In the genomic region with DNA sequence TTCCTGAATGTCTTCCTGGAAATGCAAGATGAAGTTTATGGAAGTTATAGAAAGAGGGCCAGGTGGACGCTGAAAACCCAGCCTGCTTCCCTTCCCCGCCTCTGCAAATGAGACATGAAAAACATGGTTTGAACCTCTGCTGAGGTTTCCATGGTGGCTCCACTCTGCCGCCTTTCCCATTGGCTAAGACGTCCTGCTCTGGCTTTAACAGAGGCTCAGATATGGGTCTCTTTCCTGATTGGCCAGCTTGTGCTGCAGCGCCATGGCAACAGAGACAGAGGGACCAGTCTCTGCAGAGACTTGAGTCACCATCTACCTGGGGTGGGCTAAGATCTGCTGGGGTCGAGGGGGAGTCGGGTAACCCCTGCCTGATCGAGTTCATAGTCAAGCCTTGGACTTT, we compare ENCODE assay signal across 11 mouse cellular contexts. TPM values are rescaled to one million over a fixed set of nuclear protein-coding genes. Genes with fewer than 3 reads are reported as not detected.
DNase-seq lines count a peak whose midpoint lies in the region.
"Had no signal": no experiment of that assay in that cellular context is flagged by ENCODE, and none has a peak within 500 bp of the region (broad histone marks: within the 10 kb centered on the region; RNA-seq: fewer than 3 reads in every experiment).

No protein-coding gene starts in this region.

- peak; percentile 32 for DNase-seq in embryo, embryonic 10.5 days (ENCODE audit: low spot score)
- DNase-seq in embryo, embryonic 9.5 days (ENCODE audit: extremely low spot score) = no peak
- peak; percentile 57 to 63 for DNase-seq in frontal cortex, postnatal 25 days (ENCODE audit: low spot score in 2 of 2)
- peak; percentile 80 to 82 for DNase-seq in left cerebral cortex, postnatal 36 days (ENCODE audit: low spot score in 2 of 2)
- peak; percentile 77 for DNase-seq in right cerebral cortex, adult 2 months (ENCODE audit: low spot score in 2 of 2)
- no peak for DNase-seq in thymus, postnatal 14 days
- no peak for DNase-seq in spleen, postnatal 36 days (ENCODE audit: low spot score in 2 of 2)
- DNase-seq in MN1 (ENCODE audit: low spot score) = no peak
- DNase-seq: cerebellum, adult 9-10 months; kidney, postnatal 4 days; lung, postnatal 4 days had no signal

- intact Hi-C loops in left cerebral cortex, postnatal 36 days (cut with DNase I) = no loop called here

RNA-seq across cellular contexts. Expression of a gene that starts 11.9 kb away (rescaled TPM):
- total RNA-seq in left cerebral cortex, postnatal 36 days (2021) = 1,000 to 10,000 TPM; 1,119 to 1,229 TPM

Comparison
In these comparisons a context has a peak if more than half of its experiments do, and no peak if none do; other contexts are left out.
1. DNase-seq: peak in embryo, embryonic 10.5 days (single experiment), frontal cortex, postnatal 25 days (2 of 2), left cerebral cortex, postnatal 36 days (2 of 2) and right cerebral cortex, adult 2 months (2 of 2); none in embryo, embryonic 9.5 days (single experiment), thymus, postnatal 14 days (single experiment), spleen, postnatal 36 days (0 of 2) and MN1 (single experiment).